Mouse (Mus musculus): ENCODE measurements around the gene Plxna1.

GRCm38 (mm10) chr6:89347792-89348191, 14.6 kb downstream of the Plxna1 start:
- TF ChIP-seq CTCF (IDR thresholded peaks at IDR 0.05; ENCODE audit: low read depth), result no peak
- TF ChIP-seq EP300 (IDR thresholded peaks at IDR 0.05; ENCODE audit: low read depth), result no peak
